Mouse (Mus musculus): ENCODE measurements around the gene Kcnc1.

GRCm38 (mm10) chr7:46393718-46394511, 2.4 kb upstream of the Kcnc1 start:
- TF ChIP-seq NELFE (IDR thresholded peaks at IDR 0.05; ENCODE audit: low read depth, low read length) (no peak), CTCF (IDR thresholded peaks at IDR 0.05 in 2 of 3, conservative IDR thresholded peaks at IDR 0.05 in 1 of 3; ENCODE audit: control insufficient read depth in 1 of 3, insufficient read depth in 1 of 3, low read depth in 2 of 3, low read length in 3 of 3, poor library complexity in 1 of 3, severe bottlenecking in 1 of 3) (no peak)

Data from MEL (cell line).